Mouse (Mus musculus): Measurements from ENCODE around the gene Napa. TPM values are rescaled to one million over a fixed set of nuclear protein-coding genes. Genes with fewer than 3 reads are reported as not detected.
A peak's percentile ranks its signal among the peaks of the same experiment; 100 is the strongest.

Napa gene
- polyA plus RNA-seq, 1 experiment: 141 TPM

GRCm38 (mm10) chr7:16063490-16063889, 34.8 kb upstream of the Napa start:
- Histone ChIP-seq H3K27ac (replicated peaks; ENCODE audit: low read depth, low read length) (no peak overlapping the region), H3K4me1 (ENCODE audit: control insufficient read depth, insufficient read depth, insufficient read length, low read length) (no peaks in the 10 kb centered on the region), H3K4me3 (ENCODE audit: insufficient read depth, low read depth, low read length) (no peak overlapping the region)

GRCm38 (mm10) chr7:16070846-16071245, 27.4 kb upstream of the Napa start:
- H3K27ac ChIP-seq (replicated peaks; ENCODE audit: low read depth, low read length): no peak overlapping the region
- no peaks in the 10 kb centered on the region for H3K4me1 ChIP-seq (ENCODE audit: control insufficient read depth, insufficient read depth, insufficient read length, low read length)
- H3K4me3 ChIP-seq (ENCODE audit: insufficient read depth, low read depth, low read length): no peak overlapping the region

GRCm38 (mm10) chr7:16071906-16072305, 26.4 kb upstream of the Napa start:
- no peak overlapping the region for H3K4me3 ChIP-seq (ENCODE audit: insufficient read depth, low read depth, low read length)
- no peaks in the 10 kb centered on the region for H3K4me1 ChIP-seq (ENCODE audit: control insufficient read depth, insufficient read depth, insufficient read length, low read length)
- H3K27ac ChIP-seq (replicated peaks; ENCODE audit: low read depth, low read length): no peak overlapping the region

GRCm38 (mm10) chr7:16079947-16080346, 18.3 kb upstream of the Napa start:
- H3K4me1 ChIP-seq (ENCODE audit: control insufficient read depth, insufficient read depth, insufficient read length, low read length): no peaks in the 10 kb centered on the region
- no peak overlapping the region for H3K27ac ChIP-seq (replicated peaks; ENCODE audit: low read depth, low read length)

GRCm38 (mm10) chr7:16080581-16080980, 17.7 kb upstream of the Napa start:
- no peak overlapping the region for H3K4me3 ChIP-seq (ENCODE audit: insufficient read depth, low read depth, low read length)
- no peak overlapping the region for H3K27ac ChIP-seq (replicated peaks; ENCODE audit: low read depth, low read length)
- no peaks in the 10 kb centered on the region for H3K4me1 ChIP-seq (ENCODE audit: control insufficient read depth, insufficient read depth, insufficient read length, low read length)

More at GRCm38 (mm10) chr7:16079947-16080346, 18.3 kb upstream of the Napa start:
- H3K4me3 ChIP-seq (ENCODE audit: insufficient read depth, low read depth, low read length): no peak overlapping the region

GRCm38 (mm10) chr7:16083361-16083760, 14.9 kb upstream of the Napa start:
- H3K27ac ChIP-seq (replicated peaks; ENCODE audit: low read depth, low read length): no peak overlapping the region
- H3K4me3 ChIP-seq (ENCODE audit: insufficient read depth, low read depth, low read length): no peak overlapping the region
- no peaks in the 10 kb centered on the region for H3K4me1 ChIP-seq (ENCODE audit: control insufficient read depth, insufficient read depth, insufficient read length, low read length)

GRCm38 (mm10) chr7:16087587-16087986, 10.7 kb upstream of the Napa start:
- no peak overlapping the region for H3K4me3 ChIP-seq (ENCODE audit: insufficient read depth, low read depth, low read length)
- H3K27ac ChIP-seq (replicated peaks; ENCODE audit: low read depth, low read length): no peak overlapping the region
- no peaks in the 10 kb centered on the region for H3K4me1 ChIP-seq (ENCODE audit: control insufficient read depth, insufficient read depth, insufficient read length, low read length)

- H3K4me3 ChIP-seq (ENCODE audit: insufficient read depth, low read depth, low read length): no peak overlapping the region
- H3K4me1 ChIP-seq (ENCODE audit: control insufficient read depth, insufficient read depth, insufficient read length, low read length): peaks cover 3% of the 10 kb centered on the region
- H3K27ac ChIP-seq (replicated peaks; ENCODE audit: low read depth, low read length): no peak overlapping the region
These were observed 3.7 kb upstream of the Napa start for GRCm38 (mm10) chr7:16094592-16094991.

GRCm38 (mm10) chr7:16099901-16100300, 1.6 kb downstream of the Napa start:
- Histone ChIP-seq H3K27ac (replicated peaks; ENCODE audit: low read depth, low read length) (0 out of 2 replicates have a peak overlapping the region, but pooled peaks have one; percentile 1), H3K4me1 (ENCODE audit: control insufficient read depth, insufficient read depth, insufficient read length, low read length) (peaks cover 5% of the 10 kb centered on the region), H3K4me3 (ENCODE audit: insufficient read depth, low read depth, low read length) (peak overlapping the region; percentile 81)

- peaks cover 5% of the 10 kb centered on the region for H3K4me1 ChIP-seq (ENCODE audit: control insufficient read depth, insufficient read depth, insufficient read length, low read length)
- no peak overlapping the region for H3K4me3 ChIP-seq (ENCODE audit: insufficient read depth, low read depth, low read length)
- no peak overlapping the region for H3K27ac ChIP-seq (replicated peaks; ENCODE audit: low read depth, low read length)
These were observed 2.8 kb downstream of the Napa start for GRCm38 (mm10) chr7:16101081-16101480.

GRCm38 (mm10) chr7:16101726-16102475, 3.6 kb downstream of the Napa start:
- Histone ChIP-seq H3K4me3 (ENCODE audit: insufficient read depth, low read depth, low read length) (no peak overlapping the region), H3K27ac (replicated peaks; ENCODE audit: low read depth, low read length) (no peak overlapping the region), H3K4me1 (ENCODE audit: control insufficient read depth, insufficient read depth, insufficient read length, low read length) (peaks cover 5% of the 10 kb centered on the region)

- Histone ChIP-seq H3K4me1 (ENCODE audit: control insufficient read depth, insufficient read depth, insufficient read length, low read length) (peaks cover 5% of the 10 kb centered on the region), H3K27ac (replicated peaks; ENCODE audit: low read depth, low read length) (no peak overlapping the region), H3K4me3 (ENCODE audit: insufficient read depth, low read depth, low read length) (no peak overlapping the region)
These were observed 4.5 kb downstream of the Napa start for GRCm38 (mm10) chr7:16102686-16103226.

GRCm38 (mm10) chr7:16103760-16104159, 5.5 kb downstream of the Napa start:
- Histone ChIP-seq H3K4me1 (ENCODE audit: control insufficient read depth, insufficient read depth, insufficient read length, low read length) (peaks cover 5% of the 10 kb centered on the region), H3K4me3 (ENCODE audit: insufficient read depth, low read depth, low read length) (no peak overlapping the region), H3K27ac (replicated peaks; ENCODE audit: low read depth, low read length) (no peak overlapping the region)

- no peak overlapping the region for H3K27ac ChIP-seq (replicated peaks; ENCODE audit: low read depth, low read length)
- peaks cover 2% of the 10 kb centered on the region; the same call in 1 of the 2 replicates for H3K4me1 ChIP-seq (ENCODE audit: control insufficient read depth, insufficient read depth, insufficient read length, low read length)
- H3K4me3 ChIP-seq (ENCODE audit: insufficient read depth, low read depth, low read length): no peak overlapping the region
These were observed 6.5 kb downstream of the Napa start for GRCm38 (mm10) chr7:16104611-16105388.

GRCm38 (mm10) chr7:16108886-16109542, 10.8 kb downstream of the Napa start:
- Histone ChIP-seq H3K4me1 (ENCODE audit: control insufficient read depth, insufficient read depth, insufficient read length, low read length) (no peaks in the 10 kb centered on the region; the same call in 1 of the 2 replicates), H3K27ac (replicated peaks; ENCODE audit: low read depth, low read length) (no peak overlapping the region), H3K4me3 (ENCODE audit: insufficient read depth, low read depth, low read length) (no peak overlapping the region)
